Mouse (Mus musculus): ENCODE data around the gene Fgfbp3. TPM values are rescaled to one million over a fixed set of nuclear protein-coding genes. Genes with fewer than 3 reads are reported as not detected.
"Not testable (repeated sequence)": the region's sequence is repeated elsewhere in the genome, so short reads cannot be mapped to it uniquely, and the experiment has no call there.

Gene Fgfbp3
- 62.4 and 72.7 TPM in 2 replicates for polyA plus RNA-seq (2014; fragmentation: Nextera tagmentation; extraction: Ambion mirVana)

- no peak; the same call in 1 of the 2 replicates for ATAC-seq (ENCODE audit: low FRiP score)
- 6% methylated on average over 12 of the region's 12 CpGs for WGBS
These were observed at the start of gene Fgfbp3 for GRCm38 (mm10) chr19:36919466-36919865. Gene Fgfbp3, minus strand, starts transcription at chr19:36919615.

GRCm38 (mm10) chr19:36962544-36963260, 43.3 kb upstream of the Fgfbp3 start:
- not testable (repeated sequence) for H3K4me3 ChIP-seq (replicated peaks; ENCODE audit: low read length); H3K4me2 ChIP-seq (replicated peaks); H3K9ac ChIP-seq; ATAC-seq (ENCODE audit: low FRiP score); H3K4me1 ChIP-seq (replicated peaks; ENCODE audit: control insufficient read depth, insufficient read depth, low read length); H3K9me3 ChIP-seq (ENCODE audit: control insufficient read depth, low read length); H3K27me3 ChIP-seq (ENCODE audit: control insufficient read depth, insufficient read depth, low read length); DNase-seq (ENCODE audit: low spot score); H3K27ac ChIP-seq
- peaks cover 54% of the 10 kb centered on the region for H3K36me3 ChIP-seq (replicated peaks; ENCODE audit: control insufficient read depth, insufficient read depth)
- WGBS = 83% methylated on average over 6 of the region's 6 CpGs

More at GRCm38 (mm10) chr19:36919466-36919865, at the start of gene Fgfbp3:
- Histone ChIP-seq H3K27ac (peak within 1 kb of the TSS; percentile 90), H3K27me3 (ENCODE audit: control insufficient read depth, insufficient read depth, low read length) (no peaks in the 10 kb centered on the region), H3K4me3 (replicated peaks; ENCODE audit: low read length) (peak within 1 kb of the TSS; percentile 93), H3K4me2 (replicated peaks) (peak within 1 kb of the TSS; percentile 93), H3K9ac (peak within 1 kb of the TSS; percentile 86), H3K9me3 (ENCODE audit: control insufficient read depth, low read length) (no peaks in the 10 kb centered on the region), H3K4me1 (replicated peaks; ENCODE audit: control insufficient read depth, insufficient read depth, low read length) (peaks cover 11% of the 10 kb centered on the region), H3K36me3 (replicated peaks; ENCODE audit: control insufficient read depth, insufficient read depth) (no peaks in the 10 kb centered on the region)
- no peak for DNase-seq (ENCODE audit: low spot score)

- WGBS = 96% methylated on average over 1 of the region's 1 CpGs
- Histone ChIP-seq H3K27me3 (ENCODE audit: control insufficient read depth, insufficient read depth, low read length) (no peaks in the 10 kb centered on the region), H3K27ac (no peak overlapping the region), H3K4me2 (replicated peaks) (no peak overlapping the region), H3K4me3 (replicated peaks; ENCODE audit: low read length) (no peak overlapping the region), H3K9ac (no peak overlapping the region), H3K9me3 (ENCODE audit: control insufficient read depth, low read length) (no peaks in the 10 kb centered on the region), H3K36me3 (replicated peaks; ENCODE audit: control insufficient read depth, insufficient read depth) (peaks cover 54% of the 10 kb centered on the region), H3K4me1 (replicated peaks; ENCODE audit: control insufficient read depth, insufficient read depth, low read length) (no peaks in the 10 kb centered on the region)
- no peak for ATAC-seq (ENCODE audit: low FRiP score)
- DNase-seq (ENCODE audit: low spot score) = no peak
These were observed 41.9 kb upstream of the Fgfbp3 start for GRCm38 (mm10) chr19:36961320-36961719.

GRCm38 (mm10) chr19:36958331-36958730, 38.9 kb upstream of the Fgfbp3 start:
- ATAC-seq (ENCODE audit: low FRiP score) (no peak), DNase-seq (ENCODE audit: low spot score) (no peak)
- peaks cover 29% of the 10 kb centered on the region for H3K36me3 ChIP-seq (replicated peaks; ENCODE audit: control insufficient read depth, insufficient read depth)
- no peak overlapping the region for H3K9ac ChIP-seq
- H3K27ac ChIP-seq = no peak overlapping the region
- no peak overlapping the region for H3K4me3 ChIP-seq (replicated peaks; ENCODE audit: low read length)
- 86% methylated on average over 4 of the region's 4 CpGs for WGBS
- H3K4me1 ChIP-seq (replicated peaks; ENCODE audit: control insufficient read depth, insufficient read depth, low read length) = no peaks in the 10 kb centered on the region
- H3K27me3 ChIP-seq (ENCODE audit: control insufficient read depth, insufficient read depth, low read length) = no peaks in the 10 kb centered on the region
- no peaks in the 10 kb centered on the region for H3K9me3 ChIP-seq (ENCODE audit: control insufficient read depth, low read length)
- no peak overlapping the region for H3K4me2 ChIP-seq (replicated peaks)

- H3K9me3 ChIP-seq (ENCODE audit: control insufficient read depth, low read length) = no peaks in the 10 kb centered on the region
- peaks cover 16% of the 10 kb centered on the region for H3K36me3 ChIP-seq (replicated peaks; ENCODE audit: control insufficient read depth, insufficient read depth)
- ATAC-seq (ENCODE audit: low FRiP score) = no peak
- H3K4me3 ChIP-seq (replicated peaks; ENCODE audit: low read length) = no peak overlapping the region
- H3K9ac ChIP-seq = no peak overlapping the region
- WGBS = 80% methylated on average over 4 of the region's 4 CpGs
- DNase-seq (ENCODE audit: low spot score) = no peak
- H3K27me3 ChIP-seq (ENCODE audit: control insufficient read depth, insufficient read depth, low read length) = no peaks in the 10 kb centered on the region
- H3K4me2 ChIP-seq (replicated peaks) = no peak overlapping the region
- no peak overlapping the region for H3K27ac ChIP-seq
- no peaks in the 10 kb centered on the region for H3K4me1 ChIP-seq (replicated peaks; ENCODE audit: control insufficient read depth, insufficient read depth, low read length)
These were observed 34.3 kb upstream of the Fgfbp3 start for GRCm38 (mm10) chr19:36953637-36954206.

- Histone ChIP-seq H3K4me3 (replicated peaks; ENCODE audit: low read length) (no peak overlapping the region), H3K4me2 (replicated peaks) (no peak overlapping the region), H3K36me3 (replicated peaks; ENCODE audit: control insufficient read depth, insufficient read depth) (no peaks in the 10 kb centered on the region), H3K4me1 (replicated peaks; ENCODE audit: control insufficient read depth, insufficient read depth, low read length) (no peaks in the 10 kb centered on the region), H3K27ac (no peak overlapping the region), H3K27me3 (ENCODE audit: control insufficient read depth, insufficient read depth, low read length) (no peaks in the 10 kb centered on the region), H3K9ac (no peak overlapping the region), H3K9me3 (ENCODE audit: control insufficient read depth, low read length) (no peaks in the 10 kb centered on the region)
- ATAC-seq (ENCODE audit: low FRiP score) (no peak), DNase-seq (ENCODE audit: low spot score) (no peak)
- WGBS = 92% methylated on average over 1 of the region's 1 CpGs
These were observed 20.6 kb upstream of the Fgfbp3 start for GRCm38 (mm10) chr19:36940064-36940463.

GRCm38 (mm10) chr19:36938008-36938407, 18.6 kb upstream of the Fgfbp3 start:
- Histone ChIP-seq H3K27ac (no peak overlapping the region), H3K4me2 (replicated peaks) (no peak overlapping the region), H3K4me1 (replicated peaks; ENCODE audit: control insufficient read depth, insufficient read depth, low read length) (no peaks in the 10 kb centered on the region)

GRCm38 (mm10) chr19:36936285-36936684, 16.9 kb upstream of the Fgfbp3 start:
- ATAC-seq (ENCODE audit: low FRiP score) (no peak), DNase-seq (ENCODE audit: low spot score) (no peak)
- Histone ChIP-seq H3K27me3 (ENCODE audit: control insufficient read depth, insufficient read depth, low read length) (no peaks in the 10 kb centered on the region), H3K4me3 (replicated peaks; ENCODE audit: low read length) (no peak overlapping the region), H3K9ac (no peak overlapping the region), H3K36me3 (replicated peaks; ENCODE audit: control insufficient read depth, insufficient read depth) (no peaks in the 10 kb centered on the region), H3K4me2 (replicated peaks) (no peak overlapping the region), H3K4me1 (replicated peaks; ENCODE audit: control insufficient read depth, insufficient read depth, low read length) (no peaks in the 10 kb centered on the region), H3K9me3 (ENCODE audit: control insufficient read depth, low read length) (no peaks in the 10 kb centered on the region), H3K27ac (no peak overlapping the region)
- WGBS = 94% methylated on average over 4 of the region's 4 CpGs

More at GRCm38 (mm10) chr19:36938008-36938407, 18.6 kb upstream of the Fgfbp3 start:
- H3K4me3 ChIP-seq (replicated peaks; ENCODE audit: low read length) = no peak overlapping the region
- DNase-seq (ENCODE audit: low spot score) (no peak), ATAC-seq (ENCODE audit: low FRiP score) (no peak)
- no peaks in the 10 kb centered on the region for H3K36me3 ChIP-seq (replicated peaks; ENCODE audit: control insufficient read depth, insufficient read depth)
- no peak overlapping the region for H3K9ac ChIP-seq
- H3K27me3 ChIP-seq (ENCODE audit: control insufficient read depth, insufficient read depth, low read length) = no peaks in the 10 kb centered on the region
- no peaks in the 10 kb centered on the region for H3K9me3 ChIP-seq (ENCODE audit: control insufficient read depth, low read length)

- ATAC-seq (ENCODE audit: low FRiP score) = no peak
These were observed 13.2 kb upstream of the Fgfbp3 start for GRCm38 (mm10) chr19:36932613-36933012.

More at GRCm38 (mm10) chr19:36932613-36933012, 13.2 kb upstream of the Fgfbp3 start:
- H3K36me3 ChIP-seq (replicated peaks; ENCODE audit: control insufficient read depth, insufficient read depth) = no peaks in the 10 kb centered on the region
- no peak overlapping the region for H3K9ac ChIP-seq
- no peaks in the 10 kb centered on the region for H3K27me3 ChIP-seq (ENCODE audit: control insufficient read depth, insufficient read depth, low read length)
- H3K4me1 ChIP-seq (replicated peaks; ENCODE audit: control insufficient read depth, insufficient read depth, low read length) = 0 out of 2 replicates have a peak, but pooled peaks cover under 1% of the 10 kb centered on the region
- no peak overlapping the region for H3K27ac ChIP-seq
- H3K4me3 ChIP-seq (replicated peaks; ENCODE audit: low read length) = no peak overlapping the region
- no peaks in the 10 kb centered on the region for H3K9me3 ChIP-seq (ENCODE audit: control insufficient read depth, low read length)
- DNase-seq (ENCODE audit: low spot score) = no peak
- H3K4me2 ChIP-seq (replicated peaks) = no peak overlapping the region
- 94% methylated on average over 2 of the region's 2 CpGs for WGBS
